Comparison of ENCODE assay signal across 20 mouse cellular contexts in the genomic region with DNA sequence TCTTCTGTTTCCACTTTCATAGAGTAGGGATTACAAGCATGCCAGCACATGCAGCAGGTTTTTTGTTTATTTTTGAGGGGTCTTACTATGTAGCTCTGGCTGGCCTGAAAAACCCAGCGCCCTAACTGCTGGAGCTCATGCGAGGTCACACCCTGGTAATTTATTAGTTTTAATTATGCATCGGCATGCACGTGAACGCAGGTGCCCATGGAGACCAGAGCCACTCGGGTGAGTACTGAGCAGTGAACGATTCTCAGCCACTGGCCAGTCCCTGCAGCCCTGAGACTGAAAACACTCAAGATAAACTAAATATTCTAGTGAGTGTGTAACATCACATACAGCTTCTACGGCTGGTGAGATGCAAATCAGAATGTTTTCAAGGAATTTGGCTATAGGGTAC.
A peak's percentile ranks its signal among the peaks of the same experiment; 100 is the strongest.
DNase-seq lines count a peak whose midpoint lies in the region; ATAC-seq and TF ChIP-seq lines count a peak whose summit lies in the region.
"Had no signal": no experiment of that assay in that cellular context is flagged by ENCODE, and none has a peak within 500 bp of the region (broad histone marks: within the 10 kb centered on the region; RNA-seq: fewer than 3 reads in every experiment).

No protein-coding gene starts in this region.

- no peak overlapping the region for H3K9ac ChIP-seq in midbrain, embryonic 11.5 days (ENCODE audit: low read length)
- no peak overlapping the region for H3K9ac ChIP-seq in midbrain, embryonic 13.5 days (replicated peaks)
- H3K9ac ChIP-seq in kidney, embryonic 15.5 days, result no peak overlapping the region
- H3K9ac ChIP-seq in forebrain, postnatal 0 days, result no peak overlapping the region
- H3K9ac ChIP-seq: embryonic facial prominence, embryonic 13.5 days; forebrain, embryonic 12.5 days; hindbrain, embryonic 12.5 days had no signal

- H3K36me3 ChIP-seq in midbrain, embryonic 11.5 days (ENCODE audit: control insufficient read depth, insufficient read depth, low read length), result peaks cover 3% of the 10 kb centered on the region; the same call in 1 of the 2 replicates
- H3K36me3 ChIP-seq in midbrain, embryonic 13.5 days, result peaks cover 48% of the 10 kb centered on the region
- peaks cover 37% of the 10 kb centered on the region for H3K36me3 ChIP-seq in kidney, embryonic 15.5 days
- peaks cover 47% of the 10 kb centered on the region for H3K36me3 ChIP-seq in forebrain, postnatal 0 days (ENCODE audit: insufficient read depth)

- DNase-seq in midbrain, embryonic 11.5 days (ENCODE audit: low spot score, missing footprints), result peak; percentile 2
- peak; percentile 62 for DNase-seq in kidney, postnatal 14 days
- DNase-seq in forebrain, postnatal 0 days, result no peak
- no peak for DNase-seq in left cerebral cortex, adult 2 months (ENCODE audit: extremely low spot score in 1 of 2, low spot score in 2 of 2)
- no peak for DNase-seq in ovary, postnatal 10 days (ENCODE audit: low spot score)
- no peak for DNase-seq in testis, postnatal 14 days (ENCODE audit: low spot score)
- DNase-seq: adrenal gland, postnatal 14 days; cerebellum, adult 18-20 months; cerebellum, adult 9-11 months; cerebellum, postnatal 36 days; gastrocnemius, adult 2 months; gastrocnemius, postnatal 25 days; heart, postnatal 10 days; heart, postnatal 4 days had no signal

- no peak overlapping the region for H3K4me3 ChIP-seq in midbrain, embryonic 11.5 days (ENCODE audit: low read depth, low read length)
- H3K4me3 ChIP-seq in midbrain, embryonic 13.5 days (replicated peaks), result no peak overlapping the region
- no peak overlapping the region for H3K4me3 ChIP-seq in kidney, embryonic 15.5 days (replicated peaks)
- H3K4me3 ChIP-seq in forebrain, postnatal 0 days (ENCODE audit: low read depth, low read length), result no peak overlapping the region
- H3K4me3 ChIP-seq in left cerebral cortex, adult 2 months, result no peak overlapping the region
- H3K4me3 ChIP-seq: embryonic facial prominence, embryonic 13.5 days; forebrain, embryonic 12.5 days; gastrocnemius, adult 2 months; heart, embryonic 10.5 days; hindbrain, embryonic 12.5 days had no signal

- no peaks in the 10 kb centered on the region for H3K9me3 ChIP-seq in midbrain, embryonic 11.5 days (ENCODE audit: control insufficient read depth, low read length)
- no peaks in the 10 kb centered on the region for H3K9me3 ChIP-seq in midbrain, embryonic 13.5 days
- H3K9me3 ChIP-seq in kidney, embryonic 15.5 days (replicated peaks), result no peaks in the 10 kb centered on the region
- no peaks in the 10 kb centered on the region for H3K9me3 ChIP-seq in forebrain, postnatal 0 days (ENCODE audit: low read length)
- H3K9me3 ChIP-seq: embryonic facial prominence, embryonic 13.5 days; forebrain, embryonic 12.5 days; heart, embryonic 10.5 days; hindbrain, embryonic 12.5 days had no signal

- 81% methylated on average over 8 of the region's 8 CpGs for WGBS in midbrain, embryonic 11.5 days
- 78% methylated on average over 8 of the region's 8 CpGs for WGBS in midbrain, embryonic 13.5 days
- 51% methylated on average over 8 of the region's 8 CpGs for WGBS in kidney, embryonic 15.5 days
- whole genome bisulfite sequencing in forebrain, postnatal 0 days, result 85% methylated on average over 8 of the region's 8 CpGs

- intact Hi-C loops in left cerebral cortex, adult 2 months (cut with DNase I), result no loop called here

- H3K4me1 ChIP-seq in midbrain, embryonic 11.5 days (ENCODE audit: control insufficient read depth, insufficient read depth, low read length), result no peaks in the 10 kb centered on the region
- no peaks in the 10 kb centered on the region for H3K4me1 ChIP-seq in midbrain, embryonic 13.5 days (replicated peaks)
- no peaks in the 10 kb centered on the region for H3K4me1 ChIP-seq in kidney, embryonic 15.5 days
- no peaks in the 10 kb centered on the region for H3K4me1 ChIP-seq in forebrain, postnatal 0 days (ENCODE audit: insufficient read depth)
- H3K4me1 ChIP-seq: embryonic facial prominence, embryonic 13.5 days; forebrain, embryonic 12.5 days; heart, embryonic 10.5 days; hindbrain, embryonic 12.5 days had no signal

- H3K4me2 ChIP-seq in midbrain, embryonic 11.5 days, result no peak overlapping the region
- no peak overlapping the region for H3K4me2 ChIP-seq in midbrain, embryonic 13.5 days (replicated peaks)
- H3K4me2 ChIP-seq in kidney, embryonic 15.5 days, result no peak overlapping the region
- H3K4me2 ChIP-seq in forebrain, postnatal 0 days (ENCODE audit: low read depth), result no peak overlapping the region
- H3K4me2 ChIP-seq: embryonic facial prominence, embryonic 13.5 days; forebrain, embryonic 12.5 days; hindbrain, embryonic 12.5 days had no signal

- no peaks in the 10 kb centered on the region for H3K27me3 ChIP-seq in midbrain, embryonic 11.5 days (ENCODE audit: control insufficient read depth, insufficient read depth, low read length)
- H3K27me3 ChIP-seq in midbrain, embryonic 13.5 days, result no peaks in the 10 kb centered on the region
- no peaks in the 10 kb centered on the region for H3K27me3 ChIP-seq in kidney, embryonic 15.5 days
- no peaks in the 10 kb centered on the region for H3K27me3 ChIP-seq in forebrain, postnatal 0 days (ENCODE audit: insufficient read depth, low read length)
- H3K27me3 ChIP-seq: embryonic facial prominence, embryonic 13.5 days; forebrain, embryonic 12.5 days; hindbrain, embryonic 12.5 days had no signal

- H3K27ac ChIP-seq in midbrain, embryonic 11.5 days (ENCODE audit: low read depth, low read length), result no peak overlapping the region
- no peak overlapping the region for H3K27ac ChIP-seq in midbrain, embryonic 13.5 days
- peak overlapping the region; percentile 7; the same call in 1 of the 2 replicates for H3K27ac ChIP-seq in kidney, embryonic 15.5 days
- H3K27ac ChIP-seq in forebrain, postnatal 0 days (ENCODE audit: low read depth, low read length), result no peak overlapping the region
- H3K27ac ChIP-seq in left cerebral cortex, adult 2 months, result no peak overlapping the region
- H3K27ac ChIP-seq: embryonic facial prominence, embryonic 13.5 days; forebrain, embryonic 12.5 days; gastrocnemius, adult 2 months; heart, embryonic 10.5 days; hindbrain, embryonic 12.5 days had no signal

- no peak for ATAC-seq in midbrain, embryonic 11.5 days (ENCODE audit: low FRiP score)
- no peak for ATAC-seq in midbrain, embryonic 13.5 days
- ATAC-seq in kidney, embryonic 15.5 days (replicated peaks; ENCODE audit: low FRiP score), result peak; percentile 89
- ATAC-seq in forebrain, postnatal 0 days, result no peak

- TF ChIP-seq CTCF in forebrain, postnatal 0 days (IDR thresholded peaks at IDR 0.05; ENCODE audit: low read depth), result no peak
- TF ChIP-seq CTCF in left cerebral cortex, adult 2 months (IDR thresholded peaks at IDR 0.05), result no peak

Comparison
In these comparisons a context has a peak if more than half of its experiments do, and no peak if none do; other contexts are left out.
1. DNase-seq: peak in midbrain, embryonic 11.5 days (single experiment) and kidney, postnatal 14 days (single experiment); none in forebrain, postnatal 0 days (single experiment), left cerebral cortex, adult 2 months (0 of 2), ovary, postnatal 10 days (single experiment) and testis, postnatal 14 days (single experiment).